Mouse (Mus musculus): ENCODE measurements around the gene Gigyf1.

DNA sequence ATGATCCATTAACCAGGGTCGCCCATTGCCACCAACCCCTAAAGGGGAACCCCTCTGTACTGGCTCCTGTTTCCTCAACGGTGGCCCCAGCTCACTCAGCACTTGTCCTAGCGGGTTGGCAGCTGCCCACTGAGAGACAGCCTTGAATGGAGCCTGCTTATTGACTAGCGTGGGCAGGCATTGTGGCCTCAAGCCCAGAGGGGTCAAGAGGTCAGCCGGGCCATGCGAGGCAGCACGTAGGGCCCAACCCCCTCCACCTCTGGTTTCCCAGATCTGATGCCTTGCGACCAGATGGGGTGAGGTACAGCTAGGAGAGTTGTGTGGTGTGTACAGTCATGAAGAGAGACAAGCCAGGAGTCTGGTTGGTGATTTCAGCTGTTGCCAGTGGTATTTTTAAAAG lies 36.5 kb upstream of the Gigyf1 start:
- TF ChIP-seq CTCF (IDR thresholded peaks at IDR 0.05; ENCODE audit: insufficient read depth, low read depth, low read length) = no peak
- no peak for TF ChIP-seq POLR2A (IDR thresholded peaks at IDR 0.05; ENCODE audit: insufficient read depth, low read depth, low read length)
